Mouse (Mus musculus) B cell, adult 2 months (primary cell): ENCODE measurements around the gene Camk1g.

Experiments
- DNase-seq, 2 experiments: peaks; one replicate each; pipeline ENCODE4 v3.0.0; 2022

The Camk1g gene

DNA sequence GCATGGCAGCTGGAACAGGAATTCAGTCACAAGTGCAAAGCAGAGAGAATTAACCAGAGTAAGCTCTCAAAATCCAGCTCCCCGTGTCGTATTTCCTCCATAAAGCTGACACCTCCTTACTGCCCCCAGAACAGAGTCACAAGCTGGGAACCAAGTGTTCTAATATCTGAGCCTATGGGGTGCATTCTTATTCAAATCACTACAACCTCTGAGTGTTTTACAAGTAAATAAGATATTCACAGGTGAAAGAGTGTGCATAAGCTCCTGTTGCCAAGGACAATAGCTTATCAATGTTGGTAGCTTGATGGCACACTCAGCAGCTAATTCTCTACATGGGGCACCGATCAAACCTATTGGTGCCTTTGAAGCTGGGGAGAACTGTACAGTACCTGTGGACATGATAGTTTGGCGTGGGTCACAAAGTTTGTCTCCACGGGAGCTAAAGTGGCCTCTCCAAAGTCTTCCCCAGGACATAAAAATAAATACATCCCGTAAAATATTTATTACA is 3.9 kb upstream of the Camk1g start:
- DNase-seq = no peak

- DNase-seq = no peak
These were observed 1.0 kb downstream of the Camk1g start for GRCm38 (mm10) chr1:193369091-193369490.

DNA sequence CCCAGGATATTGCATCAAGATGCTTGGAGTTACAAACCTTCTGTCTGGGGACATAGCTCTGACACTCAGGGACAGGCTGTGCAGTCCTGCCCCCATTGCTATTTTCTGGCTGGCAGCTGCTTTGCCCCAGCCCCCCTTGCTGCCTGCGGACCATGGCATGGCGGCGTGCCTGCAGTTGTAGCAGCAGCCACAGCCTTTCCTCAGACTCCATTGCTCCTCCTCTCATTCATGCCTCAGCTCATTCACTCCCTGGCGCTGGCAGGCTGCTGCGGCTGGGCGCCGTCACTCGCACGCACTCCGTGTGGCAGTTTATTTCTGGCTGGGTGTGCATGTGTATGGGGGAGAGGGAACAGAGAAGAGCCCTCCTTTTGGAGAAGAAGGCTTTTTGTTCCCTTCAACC is 2.0 kb downstream of the Camk1g start:
- DNase-seq = no peak

DNA sequence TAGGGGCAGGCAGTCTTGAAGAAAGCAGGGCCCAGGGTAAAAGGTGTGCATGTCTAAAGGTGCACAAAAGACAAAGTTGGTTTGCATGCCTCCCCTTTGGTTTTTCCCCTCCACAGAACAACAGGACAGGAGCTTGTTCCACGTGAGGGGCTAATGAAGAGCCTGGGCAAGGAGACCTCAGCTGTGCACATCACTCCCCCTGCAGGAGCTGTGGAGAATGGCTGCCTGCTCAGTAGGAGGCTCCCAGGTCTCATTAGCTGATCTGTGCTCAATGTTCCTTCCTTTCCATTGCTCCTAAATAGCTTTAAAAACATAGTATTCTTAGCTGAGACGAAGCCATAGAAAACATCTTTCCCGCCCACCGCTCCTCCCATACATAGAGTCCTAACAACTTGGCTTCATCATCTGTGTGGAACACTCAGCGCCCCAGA is 6.3 kb downstream of the Camk1g start:
- DNase-seq = peak; percentile 70 to 71

DNA sequence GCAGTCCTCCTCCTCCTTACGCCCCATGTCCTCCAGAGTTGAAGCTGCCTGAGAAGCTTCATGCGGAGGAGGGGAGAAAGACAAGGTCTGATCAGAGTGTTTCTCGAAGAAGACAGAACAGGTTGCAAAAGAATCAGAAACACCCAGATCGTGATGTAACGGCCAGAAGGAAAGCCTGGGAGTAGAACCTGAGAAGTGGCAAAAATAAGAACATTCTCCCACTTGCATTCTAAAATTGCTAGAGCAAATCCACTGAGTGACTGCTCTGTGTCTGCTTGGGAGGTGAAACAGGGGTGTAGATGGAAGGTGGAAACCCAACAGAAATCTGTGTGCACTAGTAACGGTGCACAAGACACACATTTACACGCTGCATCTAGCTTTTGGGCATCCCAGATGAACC is 8.0 kb downstream of the Camk1g start:
- no peak for DNase-seq

DNA sequence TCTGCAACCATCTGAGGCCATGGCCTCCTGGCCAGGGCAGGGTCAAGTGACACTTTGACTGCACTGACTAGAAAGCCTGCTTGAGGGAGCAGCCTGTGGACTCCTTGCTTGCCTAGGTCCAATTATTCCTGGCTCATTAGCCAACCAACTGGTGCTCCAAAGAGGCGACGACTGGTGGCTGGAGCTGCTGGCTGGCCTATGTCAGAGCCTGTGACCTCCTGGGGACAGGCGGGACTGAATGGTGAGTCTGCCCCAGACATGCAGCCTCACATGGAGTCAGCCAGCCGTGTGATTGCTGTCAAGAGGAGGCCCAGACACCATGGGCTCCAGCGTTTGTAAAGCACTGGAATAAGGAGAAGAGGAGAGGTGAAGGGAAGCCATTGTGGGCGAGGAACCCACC is 8.9 kb downstream of the Camk1g start:
- no peak for DNase-seq

- no peak for DNase-seq
These were observed 10.9 kb downstream of the Camk1g start for GRCm38 (mm10) chr1:193359199-193359598.

GRCm38 (mm10) chr1:193351583-193351982 is 18.5 kb downstream of the Camk1g start:
- DNase-seq = no peak

GRCm38 (mm10) chr1:193350546-193350801 is 19.6 kb downstream of the Camk1g start:
- DNase-seq = no peak

DNA sequence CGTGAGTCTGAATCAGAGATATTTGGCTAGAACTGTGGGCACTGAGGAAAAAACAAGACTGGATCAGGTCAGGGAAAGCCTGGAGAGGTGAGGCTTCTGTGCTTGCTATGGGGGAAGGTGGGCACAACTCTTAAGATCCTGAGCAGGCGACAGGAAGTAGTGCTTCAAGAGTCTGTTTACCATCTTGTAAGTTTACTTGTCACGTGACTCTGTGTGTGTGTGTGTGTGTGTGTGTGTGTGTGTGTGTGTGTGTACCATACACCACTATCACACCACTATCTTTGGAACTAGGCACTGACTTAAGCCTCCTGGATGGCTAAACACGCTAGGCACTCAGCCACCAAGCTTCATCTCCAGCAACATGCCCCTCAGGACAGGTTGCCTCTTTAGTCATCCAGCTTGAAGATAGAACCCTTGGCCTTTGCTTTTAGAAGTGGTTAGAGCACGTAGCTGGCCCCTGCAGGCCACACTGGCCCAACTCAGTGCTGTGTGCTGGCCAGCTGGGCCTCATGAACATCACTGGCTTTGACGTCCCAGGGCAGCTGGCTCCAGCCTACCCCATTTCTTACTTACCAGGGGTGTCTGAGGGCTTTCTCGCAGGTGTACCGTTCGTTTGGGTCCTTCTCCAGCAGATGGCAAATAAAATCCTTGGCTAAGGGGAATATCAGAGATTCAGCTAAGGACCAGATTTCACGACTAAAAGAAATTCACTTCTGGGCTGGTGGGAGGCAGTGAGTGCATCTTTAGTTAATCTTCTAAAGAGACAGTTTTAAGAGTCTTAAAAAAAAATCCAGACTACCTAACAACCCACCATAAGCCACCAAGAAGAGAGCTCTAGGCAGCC is 20.2 kb downstream of the Camk1g start:
- DNase-seq = no peak

DNA sequence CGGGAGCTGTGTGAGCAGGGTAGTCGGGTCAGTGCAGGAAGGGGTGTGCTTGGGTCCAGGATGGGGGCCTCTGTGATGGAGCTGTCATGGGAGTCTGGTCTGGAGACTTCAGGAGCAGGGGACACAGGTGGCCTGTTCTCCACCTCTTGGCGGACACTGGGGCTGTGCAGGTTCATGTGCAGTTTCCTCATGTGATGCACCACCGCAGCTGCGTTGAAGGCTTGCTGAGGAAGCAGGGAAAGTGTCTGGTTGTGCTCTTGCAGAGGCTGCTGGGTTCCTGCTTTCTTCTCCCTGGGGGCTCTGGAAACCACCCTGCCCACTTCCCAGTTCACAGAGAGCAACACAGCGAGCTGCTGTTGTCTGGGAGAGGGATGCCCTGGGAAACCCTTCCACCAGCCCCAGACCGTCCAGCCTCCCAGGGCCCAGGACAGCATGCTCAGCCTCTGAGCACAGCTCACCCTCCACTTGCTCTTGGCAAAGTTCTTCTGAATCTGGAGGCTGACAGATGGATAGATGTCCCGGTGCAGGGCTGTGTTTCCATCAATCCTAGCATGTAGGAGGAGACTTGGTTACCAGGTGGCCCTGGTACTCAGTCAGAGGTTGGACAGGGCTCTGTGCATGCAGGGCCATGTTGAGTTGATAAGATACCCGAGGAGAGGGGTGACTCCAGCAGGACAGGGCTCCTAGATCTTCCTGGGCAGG is 21.7 kb downstream of the Camk1g start:
- DNase-seq = no peak

GRCm38 (mm10) chr1:193346908-193347307 is 23.2 kb downstream of the Camk1g start:
- DNase-seq = no peak

DNA sequence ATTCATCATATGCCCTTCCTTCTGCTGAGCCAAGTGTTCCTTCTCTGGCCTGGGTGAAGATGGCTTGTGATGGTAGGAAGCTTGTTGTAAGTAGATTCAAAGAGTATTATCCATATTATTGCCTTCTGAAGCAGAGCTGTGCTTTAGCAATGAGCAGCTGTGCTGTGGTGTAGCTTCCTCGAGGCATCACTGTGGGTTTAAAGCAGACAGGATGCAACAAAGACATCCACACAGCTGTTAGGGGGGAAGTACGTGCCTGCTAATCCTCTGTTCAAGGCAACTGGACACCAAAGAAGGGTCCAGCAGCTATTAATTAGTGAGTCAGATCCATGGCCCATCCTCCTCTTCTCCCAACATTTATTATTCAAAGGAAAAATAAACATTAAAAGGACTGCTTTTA is 25.1 kb downstream of the Camk1g start:
- DNase-seq = no peak

DNA sequence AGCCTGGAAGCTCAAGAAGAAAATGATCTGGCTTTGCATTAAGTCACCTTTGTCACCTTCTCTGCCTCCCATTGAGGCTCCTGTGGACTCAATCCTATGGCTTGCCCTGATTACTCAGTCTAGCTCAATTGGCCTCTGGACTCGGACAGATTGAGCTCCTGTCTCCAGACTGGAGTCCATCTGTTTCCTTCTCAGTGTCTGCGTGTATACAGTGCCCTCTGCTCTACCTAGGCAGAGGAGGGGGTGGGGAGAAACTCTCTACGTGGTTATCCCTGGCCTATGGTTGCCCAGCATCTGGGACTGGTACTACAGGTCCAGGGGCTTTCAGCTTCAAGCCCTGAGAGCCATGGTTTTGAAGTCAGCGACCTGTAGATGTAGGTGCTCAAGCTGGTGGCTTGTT is 26.2 kb downstream of the Camk1g start:
- no peak for DNase-seq

DNA sequence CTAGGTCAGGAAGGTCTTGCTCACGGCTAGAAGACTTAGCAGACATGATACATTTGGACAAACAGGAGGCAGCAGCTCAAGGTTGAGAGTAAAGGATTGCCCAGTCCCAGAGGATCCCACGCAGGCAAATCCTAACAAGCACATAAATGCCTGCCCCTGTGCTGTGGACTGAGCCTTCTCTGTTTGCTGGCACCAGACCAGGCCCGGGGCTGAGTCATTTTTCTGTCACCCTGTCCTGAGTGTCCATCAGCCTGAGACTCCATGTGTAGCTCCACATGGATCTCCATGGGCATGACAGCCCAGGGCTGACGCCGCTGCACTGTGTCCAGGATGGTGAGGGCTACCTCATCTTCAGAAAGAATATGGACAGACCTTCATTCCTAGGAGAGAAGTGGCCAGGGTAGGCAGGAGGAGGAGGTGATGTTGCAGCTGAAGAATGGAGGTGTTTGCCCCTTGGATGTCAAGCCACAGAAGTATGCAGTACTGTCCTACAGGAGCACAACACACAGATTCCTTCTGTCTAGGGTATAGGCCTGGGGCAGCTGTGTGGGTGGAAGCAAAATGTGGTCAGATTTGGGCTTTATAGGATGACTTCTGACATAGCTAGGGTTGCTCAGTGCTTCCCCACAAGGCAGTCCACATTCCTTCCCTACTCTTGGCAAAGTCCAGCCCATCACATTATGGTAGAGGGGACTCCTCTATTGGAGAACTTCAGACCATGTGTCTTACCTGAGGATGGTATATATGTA is 27.7 kb downstream of the Camk1g start:
- DNase-seq = no peak

GRCm38 (mm10) chr1:193338363-193338995 is 31.6 kb downstream of the Camk1g start:
- DNase-seq = peak in 1 of 2 experiments; percentile 13

DNA sequence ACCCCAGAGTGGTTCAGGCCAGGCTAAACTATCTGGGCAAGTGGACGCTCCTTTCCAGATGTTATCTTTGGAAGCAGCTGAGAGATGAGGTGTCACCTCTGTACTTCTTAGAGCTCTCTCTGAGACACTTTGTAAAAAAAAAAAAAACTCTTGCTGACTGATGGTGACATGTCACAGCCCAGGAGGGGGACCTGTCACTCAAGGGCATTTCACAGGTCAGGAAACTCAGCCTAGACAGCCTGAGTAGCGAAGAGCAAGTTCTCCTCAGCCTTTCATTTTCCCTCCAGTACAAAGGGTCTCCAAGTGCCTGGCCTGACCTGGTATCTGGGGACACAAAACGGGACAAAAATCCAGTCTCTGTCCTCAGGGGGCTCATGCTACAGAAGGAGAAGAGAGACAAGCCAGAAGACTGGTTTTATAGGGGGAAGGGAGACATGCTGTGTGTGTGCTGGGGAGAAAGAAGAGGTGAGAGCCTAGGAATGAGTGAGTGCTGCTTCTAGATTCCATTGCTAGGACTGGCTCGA is 32.2 kb downstream of the Camk1g start:
- no peak for DNase-seq

DNA sequence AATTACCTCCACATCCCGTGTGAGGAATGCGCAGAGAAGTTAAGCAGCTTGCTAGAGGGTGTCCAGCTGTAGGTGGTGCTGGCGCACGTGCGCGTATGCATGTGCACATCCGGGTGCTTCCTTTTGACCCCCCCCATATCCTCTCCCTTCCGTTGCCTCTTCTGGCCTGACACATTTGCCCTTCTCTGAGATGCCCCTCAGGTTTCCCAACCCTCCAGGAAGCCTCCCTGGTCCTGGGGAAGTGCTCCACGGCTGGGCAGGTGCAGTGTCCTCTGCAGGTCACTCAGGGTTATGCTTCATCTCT is 33.1 kb downstream of the Camk1g start:
- peak in 1 of 2 experiments; percentile 44 for DNase-seq

DNA sequence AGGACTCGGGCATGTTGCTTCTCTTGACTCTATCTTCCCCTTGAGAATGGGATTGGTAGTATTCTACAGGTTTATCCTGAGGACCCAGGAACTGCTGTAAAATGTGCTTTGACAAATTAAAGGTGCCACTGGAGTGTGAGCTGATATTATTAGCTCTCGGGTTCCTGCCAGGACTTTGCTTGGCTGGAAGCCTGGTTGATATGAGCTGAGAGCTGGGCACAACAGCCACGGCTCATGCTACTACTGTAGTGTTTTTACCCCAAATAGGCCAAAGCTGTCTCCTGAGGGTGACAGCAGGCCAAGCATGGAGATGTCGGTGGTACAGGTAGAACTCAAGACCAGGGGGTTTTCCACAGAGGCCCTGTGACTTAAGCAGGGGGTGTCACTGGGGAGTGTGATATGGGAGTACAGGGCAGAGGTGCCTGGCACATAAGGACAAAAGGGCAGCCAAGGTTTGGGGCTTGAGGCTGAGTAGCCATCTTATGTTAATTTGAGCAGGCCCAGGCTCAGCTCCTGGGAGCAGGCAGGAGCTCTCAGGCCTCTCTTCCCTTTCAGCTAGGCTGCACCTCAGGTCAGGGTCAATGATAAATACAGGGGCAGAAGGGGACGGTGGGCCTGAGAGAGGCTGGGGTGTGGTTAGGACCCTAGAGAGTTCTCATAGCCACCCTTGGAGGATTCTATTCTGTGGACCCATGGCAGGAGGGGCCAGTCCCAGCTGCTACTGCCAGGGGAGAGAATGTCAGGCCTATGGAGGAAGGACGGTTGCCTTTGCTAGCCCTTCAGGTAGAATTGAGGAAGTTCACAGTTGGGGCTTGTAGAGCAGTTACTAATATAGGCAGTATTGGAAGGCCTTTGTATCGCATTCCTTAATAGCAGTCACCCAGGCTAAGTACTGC is 33.7 kb downstream of the Camk1g start:
- peak; percentile 42 to 48 for DNase-seq

DNA sequence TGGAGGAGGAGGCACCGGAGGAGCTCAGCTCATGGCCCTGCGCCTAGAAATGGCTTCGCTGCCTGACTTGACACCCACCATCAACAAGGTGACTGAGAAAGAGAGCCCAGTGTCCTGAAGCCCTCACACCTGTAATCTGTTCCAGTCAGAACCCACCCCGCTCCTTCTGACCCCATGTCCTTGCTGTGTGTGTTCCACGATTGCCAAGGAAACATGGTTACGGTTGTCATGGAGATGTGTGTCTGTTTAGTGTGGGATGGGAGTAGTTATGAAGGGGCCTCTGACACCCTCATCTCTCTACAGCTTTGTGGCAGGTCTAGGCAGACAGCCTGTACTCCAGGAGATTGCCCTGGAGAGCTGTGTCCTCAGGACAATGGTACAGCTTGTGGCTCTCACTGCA is 35.6 kb downstream of the Camk1g start:
- DNase-seq = no peak

DNA sequence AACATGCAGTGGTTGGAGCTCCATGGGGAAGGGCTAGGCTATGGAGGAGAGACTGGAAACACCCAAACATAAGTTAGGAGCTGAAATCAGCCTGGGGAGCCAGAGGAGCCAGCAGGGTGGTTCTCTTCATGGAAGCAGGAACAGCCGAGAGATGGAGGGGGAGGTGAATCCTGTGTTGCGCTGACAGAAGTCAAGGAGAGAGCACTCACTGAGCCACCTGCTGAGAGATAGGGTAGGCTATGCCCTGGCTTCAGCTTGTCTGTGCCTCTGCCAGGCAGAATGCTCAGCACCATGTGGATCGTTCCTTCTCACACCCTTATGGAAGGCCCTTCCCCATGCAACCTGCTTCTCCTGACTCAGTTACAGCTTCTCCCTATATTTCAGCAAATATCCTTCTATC is 36.3 kb downstream of the Camk1g start:
- DNase-seq = no peak

DNA sequence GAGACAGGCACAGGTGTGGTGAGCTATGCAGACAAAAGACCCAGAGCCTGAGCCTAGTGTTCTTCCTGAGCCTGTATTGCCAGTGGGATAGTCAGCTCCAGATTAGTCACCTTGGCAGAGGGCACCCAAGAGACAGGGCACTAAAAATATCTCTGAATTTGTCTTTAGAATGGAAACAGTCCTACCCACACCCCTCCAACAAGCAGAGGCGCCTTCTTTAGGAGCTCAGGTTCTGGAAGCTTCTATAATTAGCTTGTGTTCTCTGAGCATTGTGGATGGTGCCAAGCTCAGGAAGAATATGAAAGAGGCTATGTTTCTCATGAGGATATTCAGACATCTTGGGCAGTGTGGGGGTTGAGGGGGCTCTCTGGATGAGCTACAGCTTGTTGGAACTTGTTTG is 37.4 kb downstream of the Camk1g start:
- DNase-seq = no peak
